Comparison of ENCODE assay signal across 7 mouse cellular contexts in the genomic region with DNA sequence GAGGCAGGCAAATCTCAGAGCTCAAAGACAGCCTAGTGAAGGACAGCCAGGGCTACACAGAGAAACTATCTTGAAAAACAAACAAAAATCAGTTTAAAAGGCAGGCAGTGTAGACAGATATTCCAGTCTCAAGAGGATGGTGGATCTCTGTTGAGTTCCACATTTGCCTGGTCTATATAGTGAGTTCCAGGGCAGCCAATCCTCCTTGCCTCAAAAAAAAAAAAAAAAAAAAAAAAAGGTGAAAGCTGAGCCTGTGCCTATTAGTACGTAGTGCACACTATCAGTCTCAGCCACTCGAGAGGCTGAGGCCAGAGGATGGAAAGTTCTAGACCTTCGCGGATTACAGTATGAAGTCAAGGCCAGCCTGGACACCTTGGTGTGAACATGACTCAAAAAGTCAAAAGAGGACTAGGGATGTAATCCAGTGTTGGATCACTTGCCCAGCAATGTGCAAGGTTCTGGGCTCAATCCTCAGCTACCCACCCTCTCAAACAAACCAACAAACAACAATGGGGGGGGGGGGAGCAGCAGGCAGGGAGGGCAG. TPM values are rescaled to one million over a fixed set of nuclear protein-coding genes. Genes with fewer than 3 reads are reported as not detected.
DNase-seq lines count a peak whose midpoint lies in the region; ATAC-seq lines count a peak whose summit lies in the region.

No protein-coding gene starts in this region.

- H3K27ac ChIP-seq in neural tube, embryonic 11.5 days (ENCODE audit: low read depth, low read length) = peak overlapping the region; percentile 84
- H3K27ac ChIP-seq in forebrain, embryonic 14.5 days (ENCODE audit: low read depth, low read length) = peak overlapping the region; percentile 97
- peak overlapping the region; percentile 96 for H3K27ac ChIP-seq in liver, embryonic 12.5 days
- peak overlapping the region; percentile 91 for H3K27ac ChIP-seq in stomach, embryonic 15.5 days

- peak overlapping the region; percentile 56 for H3K4me2 ChIP-seq in neural tube, embryonic 11.5 days (ENCODE audit: low read depth)
- H3K4me2 ChIP-seq in forebrain, embryonic 14.5 days (ENCODE audit: low read length) = peak overlapping the region; percentile 81
- H3K4me2 ChIP-seq in liver, embryonic 12.5 days = peak overlapping the region; percentile 89
- H3K4me2 ChIP-seq in stomach, embryonic 15.5 days = peak overlapping the region; percentile 65

- H3K27me3 ChIP-seq in neural tube, embryonic 11.5 days (ENCODE audit: control insufficient read depth, insufficient read depth, low read length) = no peaks in the 10 kb centered on the region
- H3K27me3 ChIP-seq in forebrain, embryonic 14.5 days (replicated peaks; ENCODE audit: control insufficient read depth, insufficient read depth, low read length) = no peaks in the 10 kb centered on the region
- H3K27me3 ChIP-seq in liver, embryonic 12.5 days (replicated peaks) = no peaks in the 10 kb centered on the region
- H3K27me3 ChIP-seq in stomach, embryonic 15.5 days (replicated peaks) = no peaks in the 10 kb centered on the region

- H3K9ac ChIP-seq in neural tube, embryonic 11.5 days (ENCODE audit: low read length) = peak overlapping the region; percentile 83
- peak overlapping the region; percentile 98 for H3K9ac ChIP-seq in forebrain, embryonic 14.5 days (ENCODE audit: low read length)
- peak overlapping the region; percentile 99 for H3K9ac ChIP-seq in liver, embryonic 12.5 days
- H3K9ac ChIP-seq in stomach, embryonic 15.5 days = peak overlapping the region; percentile 32; the same call in 1 of the 2 replicates

- peaks cover 21% of the 10 kb centered on the region for H3K4me1 ChIP-seq in neural tube, embryonic 11.5 days (ENCODE audit: control insufficient read depth, insufficient read depth, low read length)
- peaks cover 14% of the 10 kb centered on the region for H3K4me1 ChIP-seq in forebrain, embryonic 14.5 days (ENCODE audit: control insufficient read depth, insufficient read depth, low read length)
- peaks cover 44% of the 10 kb centered on the region for H3K4me1 ChIP-seq in liver, embryonic 12.5 days
- H3K4me1 ChIP-seq in stomach, embryonic 15.5 days = peaks cover 14% of the 10 kb centered on the region; the same call in 1 of the 2 replicates

- peak overlapping the region; percentile 65 for H3K4me3 ChIP-seq in neural tube, embryonic 11.5 days (ENCODE audit: low read depth, low read length)
- peak overlapping the region; percentile 97 for H3K4me3 ChIP-seq in forebrain, embryonic 14.5 days (ENCODE audit: low read depth, low read length)
- peak overlapping the region; percentile 100 for H3K4me3 ChIP-seq in liver, embryonic 12.5 days
- peak overlapping the region; percentile 67 for H3K4me3 ChIP-seq in stomach, embryonic 15.5 days (replicated peaks)

- H3K9me3 ChIP-seq in neural tube, embryonic 11.5 days (ENCODE audit: control insufficient read depth, low read length) = no peaks in the 10 kb centered on the region
- H3K9me3 ChIP-seq in forebrain, embryonic 14.5 days (replicated peaks; ENCODE audit: control insufficient read depth, low read length) = no peaks in the 10 kb centered on the region
- H3K9me3 ChIP-seq in liver, embryonic 12.5 days (replicated peaks) = no peaks in the 10 kb centered on the region
- no peaks in the 10 kb centered on the region for H3K9me3 ChIP-seq in stomach, embryonic 15.5 days

- WGBS in neural tube, embryonic 11.5 days = 23% methylated on average over 4 of the region's 4 CpGs
- WGBS in forebrain, embryonic 14.5 days = 12% methylated on average over 4 of the region's 4 CpGs
- WGBS in liver, embryonic 12.5 days (ENCODE audit: insufficient replicate concordance) = 6% methylated on average over 4 of the region's 4 CpGs
- 10% methylated on average over 4 of the region's 4 CpGs for WGBS in stomach, embryonic 15.5 days

- no peaks in the 10 kb centered on the region for H3K36me3 ChIP-seq in neural tube, embryonic 11.5 days (ENCODE audit: control insufficient read depth, insufficient read depth, low read length)
- peaks cover 10% of the 10 kb centered on the region; the same call in 1 of the 2 replicates for H3K36me3 ChIP-seq in forebrain, embryonic 14.5 days (ENCODE audit: control insufficient read depth, insufficient read depth, low read length)
- peaks cover 27% of the 10 kb centered on the region for H3K36me3 ChIP-seq in liver, embryonic 12.5 days
- peaks cover 3% of the 10 kb centered on the region; the same call in 1 of the 2 replicates for H3K36me3 ChIP-seq in stomach, embryonic 15.5 days

- DNase-seq in neural tube, embryonic 11.5 days (ENCODE audit: low spot score) = no peak
- no peak for DNase-seq in neural tube, embryonic 10.5 days (ENCODE audit: extremely low spot score, low spot score)
- peak; percentile 12 for DNase-seq in brain, embryonic 18.5 days (ENCODE audit: low read depth, low spot score)
- DNase-seq in forebrain, embryonic 14.5 days (ENCODE audit: low spot score) = no peak
- no peak for DNase-seq in right cerebral cortex, postnatal 14 days

- 0 out of 2 replicates have a peak, but pooled peaks have one; percentile 1 for ATAC-seq in neural tube, embryonic 11.5 days (ENCODE audit: insufficient read depth, low FRiP score, low TSS enrichment)
- ATAC-seq in forebrain, embryonic 14.5 days = 0 out of 2 replicates have a peak, but pooled peaks have one; percentile 1
- ATAC-seq in liver, embryonic 12.5 days = no peak
- no peak for ATAC-seq in stomach, embryonic 15.5 days (ENCODE audit: insufficient read depth, low FRiP score, low read depth)

RNA-seq across cellular contexts. Expression of a gene that starts 0.7 kb away (rescaled TPM):
- 527 and 585 TPM in 2 replicates for polyA plus RNA-seq in neural tube, embryonic 11.5 days (2014; fragmentation: Nextera tagmentation; extraction: Ambion mirVana)
- polyA plus RNA-seq in forebrain, embryonic 14.5 days (2014; fragmentation: Nextera tagmentation; extraction: Ambion mirVana) = 174 and 205 TPM in 2 replicates
- 353 and 364 TPM in 2 replicates for polyA plus RNA-seq in liver, embryonic 12.5 days (2016; fragmentation: Nextera tagmentation; extraction: Ambion mirVana)
- polyA plus RNA-seq in stomach, embryonic 15.5 days (2015; fragmentation: Nextera tagmentation; extraction: Ambion mirVana) = 742 and 872 TPM in 2 replicates

RNA-seq across cellular contexts. Expression of a gene that starts 0.7 kb away (rescaled TPM):
- 1.7 and 4.0 TPM in 2 replicates for polyA plus RNA-seq in neural tube, embryonic 11.5 days (2014; fragmentation: Nextera tagmentation; extraction: Ambion mirVana)
- 2.0 and 3.2 TPM in 2 replicates for polyA plus RNA-seq in forebrain, embryonic 14.5 days (2014; fragmentation: Nextera tagmentation; extraction: Ambion mirVana)
- 0.84 and 1.0 TPM in 2 replicates for polyA plus RNA-seq in liver, embryonic 12.5 days (2016; fragmentation: Nextera tagmentation; extraction: Ambion mirVana)
- polyA plus RNA-seq in stomach, embryonic 15.5 days (2015; fragmentation: Nextera tagmentation; extraction: Ambion mirVana) = 1.6 and 2.3 TPM in 2 replicates

RNA-seq across cellular contexts. Expression of a gene that starts 25.9 kb away (rescaled TPM):
- not detected in 2 replicates for polyA plus RNA-seq in neural tube, embryonic 11.5 days (2014; fragmentation: Nextera tagmentation; extraction: Ambion mirVana)
- polyA plus RNA-seq in forebrain, embryonic 14.5 days (2014; fragmentation: Nextera tagmentation; extraction: Ambion mirVana) = 0.05 TPM in 1 of 2 replicates, not detected in the other
- not detected in 2 replicates for polyA plus RNA-seq in liver, embryonic 12.5 days (2016; fragmentation: Nextera tagmentation; extraction: Ambion mirVana)
- not detected in 2 replicates for polyA plus RNA-seq in stomach, embryonic 15.5 days (2015; fragmentation: Nextera tagmentation; extraction: Ambion mirVana)

RNA-seq across cellular contexts. Expression of a gene that starts 31.2 kb away (rescaled TPM):
- polyA plus RNA-seq in neural tube, embryonic 11.5 days (2014; fragmentation: Nextera tagmentation; extraction: Ambion mirVana) = 2.7 and 3.1 TPM in 2 replicates
- polyA plus RNA-seq in forebrain, embryonic 14.5 days (2014; fragmentation: Nextera tagmentation; extraction: Ambion mirVana) = 0.86 and 1.2 TPM in 2 replicates
- 1.4 and 1.6 TPM in 2 replicates for polyA plus RNA-seq in liver, embryonic 12.5 days (2016; fragmentation: Nextera tagmentation; extraction: Ambion mirVana)
- polyA plus RNA-seq in stomach, embryonic 15.5 days (2015; fragmentation: Nextera tagmentation; extraction: Ambion mirVana) = 10.1 and 10.9 TPM in 2 replicates

RNA-seq across cellular contexts. Expression of a gene that starts 36.1 kb away (rescaled TPM):
- polyA plus RNA-seq in neural tube, embryonic 11.5 days (2014; fragmentation: Nextera tagmentation; extraction: Ambion mirVana) = 453 and 468 TPM in 2 replicates
- polyA plus RNA-seq in forebrain, embryonic 14.5 days (2014; fragmentation: Nextera tagmentation; extraction: Ambion mirVana) = 388 and 442 TPM in 2 replicates
- 321 and 334 TPM in 2 replicates for polyA plus RNA-seq in liver, embryonic 12.5 days (2016; fragmentation: Nextera tagmentation; extraction: Ambion mirVana)
- polyA plus RNA-seq in stomach, embryonic 15.5 days (2015; fragmentation: Nextera tagmentation; extraction: Ambion mirVana) = 449 and 538 TPM in 2 replicates

Comparison
In these comparisons a context has a peak if more than half of its experiments do, and no peak if none do; other contexts are left out.
1. ATAC-seq: peak in neural tube, embryonic 11.5 days (single experiment) and forebrain, embryonic 14.5 days (single experiment); none in liver, embryonic 12.5 days (single experiment) and stomach, embryonic 15.5 days (single experiment).
2. H3K9ac ChIP-seq: peak in every context shown above with its lines; median percentile 99 in liver, embryonic 12.5 days; 98 in forebrain, embryonic 14.5 days; 83 in neural tube, embryonic 11.5 days; 32 in stomach, embryonic 15.5 days.
3. Peak in every context shown above with its lines, with median percentiles within 50 percentile points of each other: H3K27ac ChIP-seq, H3K4me2 ChIP-seq and H3K4me3 ChIP-seq.